Mouse (Mus musculus) frontal cortex, postnatal 14 days (tissue): ENCODE data around the gene Ppard.

Experiments used
- DNase-seq, 2 experiments: peaks; one replicate each; pipeline ENCODE4 v3.0.0; 2022; ENCODE audit warnings: low spot score in 2 of 2

The Ppard gene

GRCm38 (mm10) chr17:28223561-28224391 is 8.7 kb upstream of the Ppard start:
- DNase-seq = peak; percentile 72 to 73

- DNase-seq = no peak
These were observed 7.9 kb upstream of the Ppard start for GRCm38 (mm10) chr17:28224615-28225014.

- DNase-seq = peak; percentile 87 to 88
These were observed 6.5 kb upstream of the Ppard start for GRCm38 (mm10) chr17:28226014-28226413.

GRCm38 (mm10) chr17:28230486-28230885 is 2.0 kb upstream of the Ppard start:
- no peak for DNase-seq

GRCm38 (mm10) chr17:28231026-28231736 is 1.3 kb upstream of the Ppard start:
- no peak for DNase-seq

- DNase-seq = no peak
These were observed 711 bp downstream of the Ppard start for GRCm38 (mm10) chr17:28233091-28233731.

GRCm38 (mm10) chr17:28234641-28235040 is 2.1 kb downstream of the Ppard start:
- DNase-seq = no peak

- no peak for DNase-seq
These were observed 3.6 kb downstream of the Ppard start for GRCm38 (mm10) chr17:28235982-28236635.

GRCm38 (mm10) chr17:28236636-28237015 is 4.1 kb downstream of the Ppard start:
- no peak for DNase-seq

GRCm38 (mm10) chr17:28237362-28237761 is 4.9 kb downstream of the Ppard start:
- no peak for DNase-seq

GRCm38 (mm10) chr17:28237874-28238273 is 5.4 kb downstream of the Ppard start:
- no peak for DNase-seq

- no peak for DNase-seq
These were observed 8.3 kb downstream of the Ppard start for GRCm38 (mm10) chr17:28240846-28241245.

- DNase-seq = no peak
These were observed 9.8 kb downstream of the Ppard start for GRCm38 (mm10) chr17:28242296-28242695.

- no peak for DNase-seq
These were observed 11.7 kb downstream of the Ppard start for GRCm38 (mm10) chr17:28244214-28244613.

- DNase-seq = peak; percentile 41 to 70
These were observed 12.2 kb downstream of the Ppard start for GRCm38 (mm10) chr17:28244714-28245113.

GRCm38 (mm10) chr17:28246640-28247039 is 14.1 kb downstream of the Ppard start:
- no peak for DNase-seq

- DNase-seq = no peak
These were observed 15.1 kb downstream of the Ppard start for GRCm38 (mm10) chr17:28247613-28248012.

GRCm38 (mm10) chr17:28249062-28249461 is 16.6 kb downstream of the Ppard start:
- no peak for DNase-seq

- no peak for DNase-seq
These were observed 19.2 kb downstream of the Ppard start for GRCm38 (mm10) chr17:28251579-28252280.

GRCm38 (mm10) chr17:28252281-28252648 is 19.8 kb downstream of the Ppard start:
- DNase-seq = no peak

GRCm38 (mm10) chr17:28253216-28253615 is 20.7 kb downstream of the Ppard start:
- DNase-seq = no peak
